8 mouse cellular contexts compared by ENCODE assay signal in genomic region chr1:132046143-132046735, GRCm38 (mm10). TPM values are rescaled to one million over a fixed set of nuclear protein-coding genes. Genes with fewer than 3 reads are reported as not detected.
A peak's percentile ranks its signal among the peaks of the same experiment; 100 is the strongest.
DNase-seq lines count a peak whose midpoint lies in the region; ATAC-seq and TF ChIP-seq lines count a peak whose summit lies in the region.

No protein-coding gene starts in this region.

- no peak for TF ChIP-seq POLR2A in lung, adult 2 months (IDR thresholded peaks at IDR 0.05; ENCODE audit: borderline replicate concordance, extremely low read depth, low read depth, low read length)
- TF ChIP-seq POLR2A in olfactory bulb, adult 2 months (IDR thresholded peaks at IDR 0.05; ENCODE audit: insufficient read depth, low read depth, low read length), result no peak
- TF ChIP-seq POLR2A in thymus, adult 2 months (IDR thresholded peaks at IDR 0.05; ENCODE audit: control insufficient read depth, extremely low read depth, insufficient read depth, low read length, poor library complexity), result no peak

- H3K4me1 ChIP-seq in embryonic facial prominence, embryonic 10.5 days, result no peaks in the 10 kb centered on the region
- no peaks in the 10 kb centered on the region for H3K4me1 ChIP-seq in heart, postnatal 0 days (ENCODE audit: control insufficient read depth, insufficient read depth)
- H3K4me1 ChIP-seq in lung, adult 2 months (ENCODE audit: control insufficient read depth, insufficient read depth, low read length), result peaks cover 3% of the 10 kb centered on the region; the same call in 1 of the 2 replicates
- peaks cover 4% of the 10 kb centered on the region; the same call in 1 of the 2 replicates for H3K4me1 ChIP-seq in olfactory bulb, adult 2 months (ENCODE audit: control insufficient read depth, insufficient read depth, low read length)
- H3K4me1 ChIP-seq in thymus, adult 2 months (replicated peaks; ENCODE audit: control insufficient read depth, insufficient read depth, low read length), result peaks cover 7% of the 10 kb centered on the region

- H3K9ac ChIP-seq in heart, postnatal 0 days (replicated peaks; ENCODE audit: low read depth, low read length), result no peak overlapping the region

- no peaks in the 10 kb centered on the region for H3K36me3 ChIP-seq in embryonic facial prominence, embryonic 10.5 days (replicated peaks)
- H3K36me3 ChIP-seq in heart, postnatal 0 days (replicated peaks; ENCODE audit: control insufficient read depth, insufficient read depth, low read length), result no peaks in the 10 kb centered on the region
- no peaks in the 10 kb centered on the region for H3K36me3 ChIP-seq in thymus, adult 2 months (ENCODE audit: control insufficient read depth, insufficient read depth, low read length)

- peak; percentile 86 for TF ChIP-seq CTCF in heart, postnatal 0 days (IDR thresholded peaks at IDR 0.05; ENCODE audit: low read depth)
- TF ChIP-seq CTCF in lung, adult 2 months (IDR thresholded peaks at IDR 0.05; ENCODE audit: insufficient read depth, low read length), result peak; percentile 93
- TF ChIP-seq CTCF in olfactory bulb, adult 2 months (IDR thresholded peaks at IDR 0.05; ENCODE audit: insufficient read depth, low read depth, low read length), result peak; percentile 63
- peak; percentile 90; the same call in 1 of the 2 replicates for TF ChIP-seq CTCF in thymus, adult 2 months (IDR thresholded peaks at IDR 0.05; ENCODE audit: borderline replicate concordance, control insufficient read depth, extremely low read depth, insufficient read depth, low read length, poor library complexity)

- no peak for TF ChIP-seq EP300 in heart, postnatal 0 days (IDR thresholded peaks at IDR 0.05; ENCODE audit: low read depth)

- ATAC-seq in CD4-positive, CD25-positive, alpha-beta regulatory T cell, adult 4 months, result peak; percentile 94
- peak; percentile 58; the same call in 1 of the 2 replicates for ATAC-seq in heart, postnatal 0 days (ENCODE audit: insufficient read depth, low read depth)

- H3K27me3 ChIP-seq in embryonic facial prominence, embryonic 10.5 days (replicated peaks; ENCODE audit: low read depth, poor library complexity, severe bottlenecking), result no peaks in the 10 kb centered on the region
- H3K27me3 ChIP-seq in heart, postnatal 0 days (ENCODE audit: control insufficient read depth, insufficient read depth, low read length), result no peaks in the 10 kb centered on the region
- no peaks in the 10 kb centered on the region for H3K27me3 ChIP-seq in thymus, adult 2 months (ENCODE audit: control insufficient read depth, insufficient read depth, low read length)

- no peak overlapping the region for H3K27ac ChIP-seq in embryonic facial prominence, embryonic 10.5 days (replicated peaks)
- H3K27ac ChIP-seq in heart, postnatal 0 days (ENCODE audit: low read depth), result no peak overlapping the region
- H3K27ac ChIP-seq in olfactory bulb, adult 2 months (ENCODE audit: insufficient read depth, low read depth, low read length), result no peak overlapping the region
- H3K27ac ChIP-seq in thymus, adult 2 months (ENCODE audit: control insufficient read depth, insufficient read depth, low read length), result no peak overlapping the region

- no peaks in the 10 kb centered on the region for H3K9me3 ChIP-seq in embryonic facial prominence, embryonic 10.5 days
- H3K9me3 ChIP-seq in heart, postnatal 0 days (replicated peaks; ENCODE audit: control insufficient read depth, low read length), result no peaks in the 10 kb centered on the region

- peak; percentile 74 for DNase-seq in adrenal gland, postnatal 25 days
- DNase-seq in embryonic facial prominence, embryonic 10.5 days (ENCODE audit: low spot score), result peak; percentile 71
- DNase-seq in heart, postnatal 0 days (ENCODE audit: low spot score), result peak; percentile 27
- peak; percentile 74 to 83 for DNase-seq in kidney, postnatal 25 days
- peak; percentile 68 for DNase-seq in lung, adult 2 months
- DNase-seq in thymus, adult 2 months, result peak; percentile 74

- H3K4me2 ChIP-seq in heart, postnatal 0 days (ENCODE audit: low read depth, low read length), result no peak overlapping the region

- 26% methylated on average over 15 of the region's 15 CpGs for WGBS in embryonic facial prominence, embryonic 10.5 days
- WGBS in heart, postnatal 0 days, result 16% methylated on average over 15 of the region's 15 CpGs
- WGBS in lung, adult 2 months, result 17% methylated on average over 15 of the region's 15 CpGs
- 24% methylated on average over 15 of the region's 15 CpGs for WGBS in olfactory bulb, adult 2 months
- WGBS in thymus, adult 2 months, result 17% methylated on average over 15 of the region's 15 CpGs

- H3K4me3 ChIP-seq in embryonic facial prominence, embryonic 10.5 days, result no peak overlapping the region
- no peak overlapping the region for H3K4me3 ChIP-seq in heart, postnatal 0 days (ENCODE audit: low read depth, low read length)
- H3K4me3 ChIP-seq in lung, adult 2 months (replicated peaks; ENCODE audit: extremely low read depth, low read depth, low read length), result no peak overlapping the region
- no peak overlapping the region for H3K4me3 ChIP-seq in olfactory bulb, adult 2 months (ENCODE audit: insufficient read depth, low read depth, low read length)
- H3K4me3 ChIP-seq in thymus, adult 2 months (ENCODE audit: control insufficient read depth, insufficient read depth, low read length), result 0 out of 2 replicates have a peak overlapping the region, but pooled peaks have one; percentile 2

RNA-seq across cellular contexts. Expression of gene Mfsd4a, which starts 21.6 kb away (rescaled TPM):
- 10 to 100 TPM; 29.5 to 38.7 TPM for polyA plus RNA-seq in CD4-positive, CD25-positive, alpha-beta regulatory T cell, adult 4 months (2017; shearing (Covaris generic))
- total RNA-seq in adrenal gland, postnatal 25 days (2021), result 29.5 and 29.9 TPM in 2 replicates
- polyA plus RNA-seq in embryonic facial prominence, embryonic 10.5 days (2016; fragmentation: Nextera tagmentation; extraction: Ambion mirVana), result 12.5 and 14.6 TPM in 2 replicates
- total RNA-seq in heart, postnatal 0 days (2014; rRNA removed; ENCODE audit: low replicate concordance), result 4.4 and 4.5 TPM in 2 replicates
- 4.2 and 6.4 TPM in 2 replicates for polyA plus RNA-seq in heart, postnatal 0 days (2015; fragmentation: Nextera tagmentation; extraction: Ambion mirVana)
- 5.0 and 6.1 TPM in 2 replicates for polyA plus RNA-seq in lung, adult 2 months (2012; rRNA removed)
- not detected in 2 replicates for polyA plus RNA-seq in olfactory bulb, adult 2 months (2012; ENCODE audit: insufficient read depth, insufficient read length, low replicate concordance, missing spikeins)
- 5.6 and 5.8 TPM in 2 replicates for polyA plus RNA-seq in thymus, adult 2 months (2012; rRNA removed)

RNA-seq across cellular contexts. Expression of gene Elk4, which starts 38.8 kb away (rescaled TPM):
- polyA plus RNA-seq in CD4-positive, CD25-positive, alpha-beta regulatory T cell, adult 4 months (2017; shearing (Covaris generic)), result 10 to 100 TPM; 58.2 to 68.3 TPM
- 100 and 117 TPM in 2 replicates for total RNA-seq in adrenal gland, postnatal 25 days (2021)
- 12.0 and 13.3 TPM in 2 replicates for polyA plus RNA-seq in embryonic facial prominence, embryonic 10.5 days (2016; fragmentation: Nextera tagmentation; extraction: Ambion mirVana)
- total RNA-seq in heart, postnatal 0 days (2014; rRNA removed; ENCODE audit: low replicate concordance), result 32.9 and 35.3 TPM in 2 replicates
- 10.5 and 13.3 TPM in 2 replicates for polyA plus RNA-seq in heart, postnatal 0 days (2015; fragmentation: Nextera tagmentation; extraction: Ambion mirVana)
- polyA plus RNA-seq in lung, adult 2 months (2012; rRNA removed), result 27.0 and 39.9 TPM in 2 replicates
- not detected in 2 replicates for polyA plus RNA-seq in olfactory bulb, adult 2 months (2012; ENCODE audit: insufficient read depth, insufficient read length, low replicate concordance, missing spikeins)
- polyA plus RNA-seq in thymus, adult 2 months (2012; rRNA removed), result 82.3 and 101 TPM in 2 replicates

Comparison
In these comparisons a context has a peak if more than half of its experiments do, and no peak if none do; other contexts are left out.
1. DNase-seq: peak in every context shown above with its lines; median percentile 78 in kidney, postnatal 25 days; 74 in adrenal gland, postnatal 25 days; 74 in thymus, adult 2 months; 71 in embryonic facial prominence, embryonic 10.5 days; 68 in lung, adult 2 months; 27 in heart, postnatal 0 days.